Mouse (Mus musculus): ENCODE data around the gene Otud7b. TPM values are rescaled to one million over a fixed set of nuclear protein-coding genes. Genes with fewer than 3 reads are reported as not detected.

The Otud7b gene
- polyA plus RNA-seq, 1 experiment from 2014 or later, result 7.9 TPM

- ATAC-seq (ENCODE audit: low FRiP score) (no peak), DNase-seq (ENCODE audit: low spot score) (no peak)
- no peaks in the 10 kb centered on the region for H3K4me1 ChIP-seq (replicated peaks; ENCODE audit: control insufficient read depth, insufficient read depth, low read length)
- no peak overlapping the region for H3K9ac ChIP-seq
- no peaks in the 10 kb centered on the region for H3K36me3 ChIP-seq (replicated peaks; ENCODE audit: control insufficient read depth, insufficient read depth)
- no peaks in the 10 kb centered on the region for H3K9me3 ChIP-seq (ENCODE audit: control insufficient read depth, low read length)
- no peak overlapping the region for H3K4me2 ChIP-seq (replicated peaks)
- H3K4me3 ChIP-seq (replicated peaks; ENCODE audit: low read length), result no peak overlapping the region
- 59% methylated on average over 3 of the region's 3 CpGs for WGBS
- no peaks in the 10 kb centered on the region for H3K27me3 ChIP-seq (ENCODE audit: control insufficient read depth, insufficient read depth, low read length)
- H3K27ac ChIP-seq, result no peak overlapping the region
These were observed 8.9 kb downstream of the Otud7b start for GRCm38 (mm10) chr3:96113251-96113650.

GRCm38 (mm10) chr3:96118142-96118541, 13.8 kb downstream of the Otud7b start:
- Histone ChIP-seq H3K4me2 (replicated peaks) (no peak overlapping the region), H3K9ac (no peak overlapping the region), H3K4me1 (replicated peaks; ENCODE audit: control insufficient read depth, insufficient read depth, low read length) (no peaks in the 10 kb centered on the region), H3K9me3 (ENCODE audit: control insufficient read depth, low read length) (no peaks in the 10 kb centered on the region), H3K27ac (no peak overlapping the region), H3K36me3 (replicated peaks; ENCODE audit: control insufficient read depth, insufficient read depth) (no peaks in the 10 kb centered on the region), H3K27me3 (ENCODE audit: control insufficient read depth, insufficient read depth, low read length) (no peaks in the 10 kb centered on the region), H3K4me3 (replicated peaks; ENCODE audit: low read length) (no peak overlapping the region)
- ATAC-seq (ENCODE audit: low FRiP score) (no peak), DNase-seq (ENCODE audit: low spot score) (no peak)
- 80% methylated on average over 2 of the region's 2 CpGs for WGBS

GRCm38 (mm10) chr3:96118702-96119101, 14.4 kb downstream of the Otud7b start:
- H3K36me3 ChIP-seq (replicated peaks; ENCODE audit: control insufficient read depth, insufficient read depth), result no peaks in the 10 kb centered on the region

GRCm38 (mm10) chr3:96124235-96124634, 19.9 kb downstream of the Otud7b start:
- H3K4me2 ChIP-seq (replicated peaks), result no peak overlapping the region
- no peak overlapping the region for H3K27ac ChIP-seq
- no peak overlapping the region for H3K4me3 ChIP-seq (replicated peaks; ENCODE audit: low read length)
- H3K36me3 ChIP-seq (replicated peaks; ENCODE audit: control insufficient read depth, insufficient read depth), result no peaks in the 10 kb centered on the region
- DNase-seq (ENCODE audit: low spot score) (no peak), ATAC-seq (ENCODE audit: low FRiP score) (no peak)
- no peaks in the 10 kb centered on the region for H3K9me3 ChIP-seq (ENCODE audit: control insufficient read depth, low read length)
- H3K27me3 ChIP-seq (ENCODE audit: control insufficient read depth, insufficient read depth, low read length), result no peaks in the 10 kb centered on the region
- H3K9ac ChIP-seq, result no peak overlapping the region
- WGBS, result 95% methylated on average over 5 of the region's 5 CpGs
- no peaks in the 10 kb centered on the region for H3K4me1 ChIP-seq (replicated peaks; ENCODE audit: control insufficient read depth, insufficient read depth, low read length)

More at GRCm38 (mm10) chr3:96118702-96119101, 14.4 kb downstream of the Otud7b start:
- DNase-seq (ENCODE audit: low spot score) (no peak), ATAC-seq (ENCODE audit: low FRiP score) (no peak)
- Histone ChIP-seq H3K27ac (no peak overlapping the region), H3K4me3 (replicated peaks; ENCODE audit: low read length) (no peak overlapping the region), H3K9ac (no peak overlapping the region), H3K4me1 (replicated peaks; ENCODE audit: control insufficient read depth, insufficient read depth, low read length) (no peaks in the 10 kb centered on the region), H3K27me3 (ENCODE audit: control insufficient read depth, insufficient read depth, low read length) (no peaks in the 10 kb centered on the region), H3K4me2 (replicated peaks) (no peak overlapping the region), H3K9me3 (ENCODE audit: control insufficient read depth, low read length) (no peaks in the 10 kb centered on the region)
- WGBS, result 94% methylated on average over 2 of the region's 2 CpGs

DNA sequence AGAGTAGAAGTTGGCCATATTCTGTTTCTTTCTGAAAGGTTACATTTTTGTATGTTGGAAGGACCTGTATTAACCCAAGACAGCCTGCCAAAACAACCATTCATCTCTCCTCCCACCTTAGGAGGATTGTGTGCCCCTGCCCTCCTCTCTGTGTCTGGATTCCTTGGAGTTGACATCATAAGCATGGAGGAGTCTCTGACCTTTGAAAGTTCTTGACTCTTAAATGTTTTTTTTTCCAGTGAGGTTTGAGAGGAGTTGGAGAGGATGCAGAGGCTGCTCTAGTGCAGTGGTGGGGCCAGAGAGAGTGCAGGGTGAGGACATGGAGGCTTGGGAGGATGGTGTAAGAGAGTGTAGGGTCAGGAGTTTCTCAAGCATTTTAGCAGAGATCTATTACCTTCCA, 23.8 kb downstream of the Otud7b start:
- no peaks in the 10 kb centered on the region for H3K9me3 ChIP-seq (ENCODE audit: control insufficient read depth, low read length)
- H3K9ac ChIP-seq, result no peak overlapping the region
- no peaks in the 10 kb centered on the region for H3K27me3 ChIP-seq (ENCODE audit: control insufficient read depth, insufficient read depth, low read length)
- no peaks in the 10 kb centered on the region for H3K4me1 ChIP-seq (replicated peaks; ENCODE audit: control insufficient read depth, insufficient read depth, low read length)
- ATAC-seq (ENCODE audit: low FRiP score) (no peak), DNase-seq (ENCODE audit: low spot score) (no peak)
- H3K36me3 ChIP-seq (replicated peaks; ENCODE audit: control insufficient read depth, insufficient read depth), result no peaks in the 10 kb centered on the region
- no peak overlapping the region for H3K4me3 ChIP-seq (replicated peaks; ENCODE audit: low read length)
- H3K4me2 ChIP-seq (replicated peaks), result no peak overlapping the region
- H3K27ac ChIP-seq, result no peak overlapping the region

DNA sequence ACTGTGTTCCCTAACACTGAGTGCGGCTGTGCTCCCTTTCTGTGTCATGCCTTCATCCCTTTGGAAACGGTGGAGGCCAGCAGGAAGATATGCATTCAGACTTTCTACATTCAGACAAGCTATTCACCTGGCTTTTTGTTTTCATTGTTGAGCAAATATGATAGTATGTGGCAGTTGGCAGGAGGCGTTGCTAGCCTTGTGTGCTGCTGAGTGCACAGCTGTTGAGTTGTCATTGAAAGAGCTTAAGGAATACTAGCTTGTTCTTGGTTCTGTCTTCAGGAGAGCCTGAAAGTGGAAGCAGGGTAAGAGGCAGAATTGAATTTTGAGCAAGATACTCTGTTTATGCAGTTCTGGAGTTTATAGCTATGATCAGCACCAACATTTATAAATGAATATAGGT, 28.2 kb downstream of the Otud7b start:
- Histone ChIP-seq H3K27ac (no peak overlapping the region), H3K36me3 (replicated peaks; ENCODE audit: control insufficient read depth, insufficient read depth) (peaks cover 9% of the 10 kb centered on the region; the same call in 1 of the 2 replicates), H3K4me1 (replicated peaks; ENCODE audit: control insufficient read depth, insufficient read depth, low read length) (no peaks in the 10 kb centered on the region), H3K27me3 (ENCODE audit: control insufficient read depth, insufficient read depth, low read length) (no peaks in the 10 kb centered on the region), H3K9me3 (ENCODE audit: control insufficient read depth, low read length) (no peaks in the 10 kb centered on the region), H3K4me2 (replicated peaks) (no peak overlapping the region), H3K4me3 (replicated peaks; ENCODE audit: low read length) (no peak overlapping the region), H3K9ac (no peak overlapping the region)
- ATAC-seq (ENCODE audit: low FRiP score) (no peak), DNase-seq (ENCODE audit: low spot score) (no peak)
- WGBS, result 76% methylated on average over 3 of the region's 3 CpGs

DNA sequence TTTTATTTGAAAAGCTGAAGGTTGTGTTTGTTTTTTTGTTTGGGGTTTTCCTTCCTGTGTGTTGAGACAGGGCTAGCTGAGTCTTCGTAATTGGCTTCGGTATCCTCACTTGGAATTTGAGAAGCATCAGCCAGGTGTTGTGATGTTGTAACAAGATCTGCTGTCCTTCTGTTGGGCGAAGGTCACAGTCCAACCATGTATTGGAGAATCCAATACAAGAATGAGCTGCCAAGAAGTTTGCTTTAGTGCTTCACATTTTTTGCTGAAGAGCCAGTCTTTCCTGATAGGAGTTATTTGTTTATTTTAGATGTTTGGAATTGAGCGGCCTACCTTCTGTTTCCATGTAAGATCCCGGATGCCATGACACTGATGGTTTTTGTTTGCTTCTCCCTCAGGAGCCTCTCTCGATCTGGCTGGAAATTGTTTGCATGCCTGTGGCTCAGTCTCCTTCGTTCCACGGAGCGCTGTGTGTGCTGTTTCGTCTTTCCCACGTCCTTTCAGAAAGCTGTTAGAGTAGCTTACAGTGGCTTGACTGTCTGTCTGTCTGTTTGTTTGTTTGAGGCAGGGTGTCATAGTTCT, 29.1 kb downstream of the Otud7b start:
- DNase-seq (ENCODE audit: low spot score), result no peak
- H3K27ac ChIP-seq, result no peak overlapping the region
- H3K27me3 ChIP-seq (ENCODE audit: control insufficient read depth, insufficient read depth, low read length), result no peaks in the 10 kb centered on the region
- no peaks in the 10 kb centered on the region for H3K4me1 ChIP-seq (replicated peaks; ENCODE audit: control insufficient read depth, insufficient read depth, low read length)
- H3K4me2 ChIP-seq (replicated peaks), result no peak overlapping the region
- no peak overlapping the region for H3K9ac ChIP-seq
- peaks cover 12% of the 10 kb centered on the region; the same call in 1 of the 2 replicates for H3K36me3 ChIP-seq (replicated peaks; ENCODE audit: control insufficient read depth, insufficient read depth)
- 78% methylated on average over 11 of the region's 11 CpGs for WGBS
- no peak overlapping the region for H3K4me3 ChIP-seq (replicated peaks; ENCODE audit: low read length)
- H3K9me3 ChIP-seq (ENCODE audit: control insufficient read depth, low read length), result no peaks in the 10 kb centered on the region
- no peak for ATAC-seq (ENCODE audit: low FRiP score)

DNA sequence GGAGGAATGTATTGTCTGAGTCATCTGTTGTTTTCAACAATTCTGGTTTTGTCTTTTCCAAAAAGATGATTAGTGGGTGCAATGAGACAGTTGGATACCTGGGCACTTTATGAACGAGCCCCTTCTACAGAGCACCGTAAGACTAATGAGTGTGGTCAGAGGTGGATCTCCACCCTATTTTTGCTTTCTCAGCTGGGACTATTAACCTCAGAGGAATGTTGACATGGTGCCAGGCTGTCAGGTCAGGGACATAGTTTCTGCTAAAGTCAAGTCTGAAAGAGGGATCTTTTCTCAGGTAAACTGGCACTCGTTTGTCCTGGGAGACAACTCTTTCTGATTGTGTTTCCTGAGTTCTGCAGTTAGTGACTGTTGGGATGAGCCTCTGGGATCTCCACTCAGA, 30.7 kb downstream of the Otud7b start:
- no peaks in the 10 kb centered on the region for H3K27me3 ChIP-seq (ENCODE audit: control insufficient read depth, insufficient read depth, low read length)
- no peaks in the 10 kb centered on the region for H3K9me3 ChIP-seq (ENCODE audit: control insufficient read depth, low read length)
- peaks cover 18% of the 10 kb centered on the region; the same call in 1 of the 2 replicates for H3K36me3 ChIP-seq (replicated peaks; ENCODE audit: control insufficient read depth, insufficient read depth)
- no peaks in the 10 kb centered on the region for H3K4me1 ChIP-seq (replicated peaks; ENCODE audit: control insufficient read depth, insufficient read depth, low read length)
- H3K27ac ChIP-seq, result no peak overlapping the region
- DNase-seq (ENCODE audit: low spot score), result no peak
- H3K4me2 ChIP-seq (replicated peaks), result no peak overlapping the region
- no peak for ATAC-seq (ENCODE audit: low FRiP score)
- H3K4me3 ChIP-seq (replicated peaks; ENCODE audit: low read length), result no peak overlapping the region
- H3K9ac ChIP-seq, result no peak overlapping the region
- 90% methylated on average over 3 of the region's 3 CpGs for WGBS

- Histone ChIP-seq H3K27ac (peak overlapping the region; percentile 47; the same call in 1 of the 2 replicates), H3K36me3 (replicated peaks; ENCODE audit: control insufficient read depth, insufficient read depth) (peaks cover 58% of the 10 kb centered on the region)
- WGBS, result 19% methylated on average over 5 of the region's 5 CpGs
These were observed 43.6 kb downstream of the Otud7b start for GRCm38 (mm10) chr3:96147950-96148349.

GRCm38 (mm10) chr3:96151836-96152235, 47.5 kb downstream of the Otud7b start:
- WGBS, result 92% methylated on average over 7 of the region's 7 CpGs
- no peak overlapping the region for H3K4me2 ChIP-seq (replicated peaks)
- H3K4me3 ChIP-seq (replicated peaks; ENCODE audit: low read length), result no peak overlapping the region
- ATAC-seq (ENCODE audit: low FRiP score) (no peak), DNase-seq (ENCODE audit: low spot score) (no peak)
- peaks cover 58% of the 10 kb centered on the region for H3K36me3 ChIP-seq (replicated peaks; ENCODE audit: control insufficient read depth, insufficient read depth)
- H3K9me3 ChIP-seq (ENCODE audit: control insufficient read depth, low read length), result no peaks in the 10 kb centered on the region
- no peaks in the 10 kb centered on the region for H3K27me3 ChIP-seq (ENCODE audit: control insufficient read depth, insufficient read depth, low read length)
- no peak overlapping the region for H3K9ac ChIP-seq
- no peaks in the 10 kb centered on the region for H3K4me1 ChIP-seq (replicated peaks; ENCODE audit: control insufficient read depth, insufficient read depth, low read length)
- no peak overlapping the region for H3K27ac ChIP-seq

More at GRCm38 (mm10) chr3:96147950-96148349, 43.6 kb downstream of the Otud7b start:
- H3K4me3 ChIP-seq (replicated peaks; ENCODE audit: low read length), result no peak overlapping the region
- H3K9me3 ChIP-seq (ENCODE audit: control insufficient read depth, low read length), result no peaks in the 10 kb centered on the region
- ATAC-seq (ENCODE audit: low FRiP score) (no peak), DNase-seq (ENCODE audit: low spot score) (peak; percentile 85)
- H3K27me3 ChIP-seq (ENCODE audit: control insufficient read depth, insufficient read depth, low read length), result no peaks in the 10 kb centered on the region
- peak overlapping the region; percentile 40; the same call in 1 of the 2 replicates for H3K9ac ChIP-seq
- H3K4me2 ChIP-seq (replicated peaks), result no peak overlapping the region
- H3K4me1 ChIP-seq (replicated peaks; ENCODE audit: control insufficient read depth, insufficient read depth, low read length), result no peaks in the 10 kb centered on the region
